Mouse (Mus musculus) bone marrow, adult 2 months (tissue): Measurements from ENCODE around the gene Dnajc21. TPM values are rescaled to one million over a fixed set of nuclear protein-coding genes. Genes with fewer than 3 reads are reported as not detected.

Experiments
- H3K27ac ChIP-seq: fragments of 200-500 bp; 2 replicates; pipeline ENCODE4 v1.5.1; 2012; ENCODE audit warnings: low read depth, mild to moderate bottlenecking, control low read depth, inconsistent platforms, low read length; ENCODE audit not compliant: control insufficient read depth, poor library complexity, insufficient read depth
- H3K4me1 ChIP-seq: fragments of 200-500 bp; 2 replicates; pipeline ENCODE4 v1.6.1; 2011; ENCODE audit warnings: low read length; ENCODE audit not compliant: control insufficient read depth, insufficient read depth
- H3K4me3 ChIP-seq: fragments of 200-500 bp; replicated peaks from 2 replicates; pipeline ENCODE3; 2011; ENCODE audit warnings: mild to moderate bottlenecking, low read depth, low read length, control low read depth; ENCODE audit not compliant: control insufficient read depth
- CTCF ChIP-seq: fragments of 200-500 bp; IDR thresholded peaks from 2 replicates; pipeline ENCODE4 v1.5.1; 2011; ENCODE audit warnings: low read length, control low read depth; ENCODE audit not compliant: control insufficient read depth, insufficient read depth
- POLR2A ChIP-seq: fragments of 200-500 bp; IDR thresholded peaks from 2 replicates; pipeline ENCODE4 v1.6.1; 2011; ENCODE audit warnings: low read depth, mild to moderate bottlenecking, control low read depth, low read length, borderline replicate concordance; ENCODE audit not compliant: control insufficient read depth
- WGBS: fragments of 180-500 bp; shearing (Covaris S2); methylation state at CpG from one replicate; pipeline ENCODE4 v1.1.7; 2018; 5-methylcytosine and 5-hydroxymethylcytosine counted together
- polyA plus RNA-seq: library from polyadenylated mRNA; stranded (reverse); fragments of >200 nt; gene quantifications from 2 replicates; pipeline ENCODE4 v1.2.4, GENCODE M21; 2011; ENCODE audit warnings: low replicate concordance; ENCODE audit not compliant: missing spikeins, insufficient read depth, insufficient read length

Dnajc21 gene
- polyA plus RNA-seq, 1 experiment = 21.6 TPM

DNA sequence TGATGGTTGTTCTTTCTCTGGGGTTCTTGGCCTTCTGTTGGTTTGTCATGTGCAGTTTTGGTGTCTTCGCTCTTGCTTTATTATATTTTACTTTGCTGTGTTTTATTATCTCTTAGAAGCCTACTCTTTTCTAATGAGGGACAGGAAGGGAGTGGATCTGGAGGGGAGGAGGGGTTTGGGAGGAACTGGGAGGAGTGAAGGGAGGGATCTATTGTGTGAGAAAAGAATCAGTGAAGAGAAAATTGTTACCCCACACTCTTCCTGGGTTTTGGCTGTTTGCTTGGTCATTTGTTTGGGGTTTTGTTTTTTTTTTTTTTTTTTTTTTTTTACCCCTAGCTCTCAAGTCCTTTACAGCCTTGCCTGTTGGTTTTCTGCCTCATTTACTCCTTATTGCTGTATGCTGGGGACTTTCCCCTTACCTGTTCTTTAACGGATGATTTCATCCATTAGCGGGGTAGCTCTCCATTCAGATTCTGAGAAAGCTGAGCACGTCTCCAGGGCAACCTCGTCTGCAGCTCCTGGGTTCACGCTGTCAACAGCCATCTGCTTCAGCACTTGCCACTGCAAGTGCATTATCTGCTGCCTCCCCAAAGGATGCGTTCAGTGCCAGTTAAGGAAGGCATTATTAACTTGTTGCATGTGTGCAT lies 49.1 kb downstream of the Dnajc21 start:
- Histone ChIP-seq H3K4me1 (no peaks in the 10 kb centered on the region), H3K27ac (no peak overlapping the region), H3K4me3 (no peak overlapping the region)
- TF ChIP-seq CTCF (no peak), POLR2A (no peak)
- 75% methylated on average over 7 of the region's 7 CpGs for WGBS

DNA sequence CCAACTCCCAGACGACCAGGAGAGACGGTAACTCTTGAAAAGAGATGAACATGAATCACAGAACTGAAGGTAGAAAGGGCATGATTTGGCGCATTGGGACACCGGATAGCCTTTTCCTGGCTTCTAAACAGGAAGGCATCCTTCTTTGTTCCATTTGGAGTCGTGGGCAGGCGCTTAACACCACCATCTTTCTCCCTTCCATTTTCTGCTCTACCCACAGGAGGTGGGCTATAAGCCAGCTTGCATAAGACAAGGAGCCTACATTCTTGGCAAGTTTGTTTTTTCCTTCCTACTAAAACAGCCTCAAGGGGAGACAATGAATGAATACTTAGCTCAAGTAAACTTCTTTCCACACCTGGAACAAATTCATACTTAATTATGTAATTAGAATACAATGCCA lies 56.7 kb downstream of the Dnajc21 start:
- Histone ChIP-seq H3K4me1 (no peaks in the 10 kb centered on the region), H3K27ac (no peak overlapping the region), H3K4me3 (no peak overlapping the region)
- 86% methylated on average over 6 of the region's 6 CpGs for WGBS
- TF ChIP-seq CTCF (no peak), POLR2A (no peak)

DNA sequence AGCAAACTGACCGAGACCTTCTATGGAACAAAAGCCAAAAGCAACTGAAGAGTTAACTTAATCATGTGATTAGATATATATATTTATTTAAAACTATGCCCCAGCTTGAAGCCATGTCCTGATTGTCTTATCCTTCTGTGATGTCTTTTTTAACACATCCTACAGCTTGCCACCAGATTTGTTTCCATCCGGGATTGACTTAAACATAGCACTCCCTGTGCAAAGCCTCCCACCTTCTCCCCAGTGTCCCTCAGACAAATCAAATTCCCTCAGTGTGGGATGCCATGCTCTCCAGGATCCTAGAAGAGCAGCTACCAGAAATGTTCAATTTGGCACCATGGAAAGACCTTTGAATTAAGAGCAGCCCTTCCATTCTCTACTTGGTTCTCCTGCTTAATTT lies 59.4 kb downstream of the Dnajc21 start:
- no peaks in the 10 kb centered on the region for H3K4me1 ChIP-seq
- 81% methylated on average over 2 of the region's 2 CpGs for WGBS
- no peak overlapping the region for H3K4me3 ChIP-seq
- no peak overlapping the region for H3K27ac ChIP-seq
- no peak for TF ChIP-seq POLR2A
- TF ChIP-seq CTCF = no peak

DNA sequence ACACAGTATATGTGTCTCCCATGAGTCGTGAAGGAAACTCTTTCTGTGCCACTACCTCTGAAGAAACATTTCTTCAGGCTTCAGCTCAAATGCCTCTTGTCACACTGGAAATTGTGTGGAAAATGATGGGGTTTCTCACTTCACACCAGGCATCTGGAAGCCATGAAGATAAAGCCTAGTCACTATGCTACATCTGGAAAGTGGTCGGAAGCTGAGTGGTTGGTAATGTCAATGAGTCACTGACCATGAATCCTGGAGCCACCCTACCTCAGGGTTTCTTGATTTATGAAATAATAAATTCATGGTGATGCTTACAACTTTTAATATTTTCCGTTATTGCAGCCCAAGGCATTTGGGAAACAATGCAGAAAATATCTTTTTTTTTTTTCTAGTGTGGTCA lies 60.5 kb downstream of the Dnajc21 start:
- H3K4me3 ChIP-seq = no peak overlapping the region
- H3K27ac ChIP-seq = no peak overlapping the region
- no peaks in the 10 kb centered on the region for H3K4me1 ChIP-seq
- no peak for TF ChIP-seq POLR2A
- TF ChIP-seq CTCF = no peak
- 81% methylated on average over 3 of the region's 3 CpGs for WGBS

DNA sequence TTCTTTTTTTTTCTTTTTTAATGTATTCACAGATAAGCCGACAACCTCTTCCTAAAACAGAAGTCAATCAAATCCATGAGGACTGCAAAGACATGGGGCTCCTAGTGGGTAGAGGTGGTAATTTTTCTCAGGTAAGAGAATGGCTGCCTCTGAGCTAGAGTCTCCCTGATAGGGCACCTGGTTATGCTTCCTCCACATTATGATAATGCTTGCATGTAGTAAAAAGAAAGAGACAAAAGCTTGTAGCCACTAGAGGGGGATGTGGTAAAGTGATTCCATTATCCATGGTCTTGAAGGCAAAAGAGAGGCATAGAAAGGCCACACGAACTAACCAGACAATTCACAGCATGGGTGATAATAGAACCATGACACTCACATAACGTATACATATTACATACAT lies 69.9 kb downstream of the Dnajc21 start:
- Histone ChIP-seq H3K4me3 (no peak overlapping the region), H3K27ac (no peak overlapping the region), H3K4me1 (no peaks in the 10 kb centered on the region)
- 59% methylated on average over 3 of the region's 3 CpGs for WGBS
- TF ChIP-seq CTCF (no peak), POLR2A (no peak)

DNA sequence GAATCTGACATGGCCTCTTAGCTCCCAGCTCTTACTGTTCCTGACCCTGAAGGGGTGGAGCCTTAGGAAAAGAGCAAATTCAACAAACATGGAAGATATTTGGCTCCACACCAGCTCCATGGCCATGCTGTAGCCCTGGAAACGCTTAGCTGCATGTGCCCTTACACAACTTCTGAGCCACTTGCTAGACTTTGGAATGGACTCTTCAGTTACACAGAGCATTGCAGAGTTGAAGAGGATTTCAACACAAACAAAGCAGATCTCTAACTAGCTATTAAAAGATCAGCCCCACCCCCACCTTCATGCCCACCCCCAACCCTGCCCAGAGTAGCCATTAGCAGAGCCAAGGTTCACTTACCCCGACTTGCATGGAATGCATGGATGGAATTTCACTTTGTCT lies 70.5 kb downstream of the Dnajc21 start:
- H3K27ac ChIP-seq = no peak overlapping the region
- 69% methylated on average over 2 of the region's 2 CpGs for WGBS
- TF ChIP-seq CTCF (no peak), POLR2A (no peak)
- H3K4me1 ChIP-seq = no peaks in the 10 kb centered on the region
- no peak overlapping the region for H3K4me3 ChIP-seq

Other genes starting within 250 kb of the Dnajc21 start
- gene Gm21973, start 145.1 kb downstream of the Dnajc21 start, polyA plus RNA-seq = not detected in 2 replicates
- gene Agxt2, start 112.0 kb downstream of the Dnajc21 start, polyA plus RNA-seq = 0.59 TPM in 1 of 2 replicates, not detected in the other
- gene Brix1, start 15.4 kb upstream of the Dnajc21 start, polyA plus RNA-seq = 15.1 and 45.1 TPM in 2 replicates
- gene Rad1, start 15.5 kb upstream of the Dnajc21 start, polyA plus RNA-seq = 8.7 and 10.5 TPM in 2 replicates
- gene Ttc23l, start 88.2 kb upstream of the Dnajc21 start, polyA plus RNA-seq = not detected in 2 replicates
- 5.2 and 11.1 TPM in 2 replicates for gene Rai14, start 244.1 kb upstream of the Dnajc21 start, polyA plus RNA-seq